Mouse (Mus musculus): ENCODE measurements around the gene Ccr1.
A peak's percentile ranks its signal among the peaks of the same experiment; 100 is the strongest.
"Not testable (repeated sequence)": the region's sequence is repeated elsewhere in the genome, so short reads cannot be mapped to it uniquely, and the experiment has no call there.

Ccr1 gene

DNA sequence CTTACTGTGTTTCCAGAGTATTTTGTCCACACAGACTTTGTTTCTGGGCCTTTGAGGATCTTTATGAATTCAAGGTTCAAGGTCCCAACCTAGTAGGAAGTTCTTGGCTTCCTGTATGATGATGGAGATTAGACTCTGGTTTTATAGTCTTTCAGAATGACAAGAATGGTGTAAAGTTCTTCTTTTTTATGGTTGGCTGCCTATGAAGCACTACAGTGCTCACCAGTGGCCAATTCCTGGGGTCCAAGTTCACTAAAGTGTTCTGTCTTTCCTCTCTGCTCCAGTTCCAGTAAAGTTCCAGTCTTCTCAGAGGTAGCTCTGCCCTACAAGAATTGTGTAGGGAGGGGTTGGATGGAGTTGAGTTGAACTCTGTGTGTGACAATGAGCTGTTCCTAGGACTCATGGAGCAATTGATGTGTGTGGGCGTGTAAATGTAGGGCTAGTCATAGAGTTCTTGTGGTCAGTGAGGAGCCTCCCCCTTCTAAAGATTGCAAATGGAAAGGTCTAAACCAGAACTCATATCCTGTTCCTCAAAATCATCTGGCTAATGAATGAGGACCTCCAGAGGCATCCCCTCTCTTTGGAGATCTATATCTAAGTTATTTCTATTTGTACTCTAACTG, at the start of gene Ccr1:
Ccr1 (minus strand) TSS at position 403 of the 623 bp plus-strand sequence.
- peak; percentile 32 for DNase-seq (ENCODE audit: low read depth, low spot score)

DNA sequence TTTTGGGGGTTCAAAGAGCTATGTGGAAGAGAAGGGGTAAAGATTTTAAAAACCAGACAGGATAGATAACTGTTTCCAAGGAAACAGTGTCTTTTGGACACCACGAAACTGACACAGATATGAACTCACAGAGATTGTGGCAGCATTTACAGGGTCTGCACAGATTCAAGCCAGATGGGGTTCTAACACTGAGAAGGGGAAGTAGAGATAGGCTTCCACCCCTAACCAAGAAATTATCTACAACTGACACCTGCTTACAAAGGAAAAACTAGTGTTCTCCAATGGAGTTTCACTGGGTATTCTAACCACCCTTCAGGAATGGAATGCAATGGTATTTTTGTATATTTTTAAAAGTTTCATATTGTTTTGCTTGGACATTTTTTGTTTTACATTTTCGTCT, 47.6 kb upstream of the Ccr1 start:
- no peak for DNase-seq (ENCODE audit: low read depth, low spot score)

DNA sequence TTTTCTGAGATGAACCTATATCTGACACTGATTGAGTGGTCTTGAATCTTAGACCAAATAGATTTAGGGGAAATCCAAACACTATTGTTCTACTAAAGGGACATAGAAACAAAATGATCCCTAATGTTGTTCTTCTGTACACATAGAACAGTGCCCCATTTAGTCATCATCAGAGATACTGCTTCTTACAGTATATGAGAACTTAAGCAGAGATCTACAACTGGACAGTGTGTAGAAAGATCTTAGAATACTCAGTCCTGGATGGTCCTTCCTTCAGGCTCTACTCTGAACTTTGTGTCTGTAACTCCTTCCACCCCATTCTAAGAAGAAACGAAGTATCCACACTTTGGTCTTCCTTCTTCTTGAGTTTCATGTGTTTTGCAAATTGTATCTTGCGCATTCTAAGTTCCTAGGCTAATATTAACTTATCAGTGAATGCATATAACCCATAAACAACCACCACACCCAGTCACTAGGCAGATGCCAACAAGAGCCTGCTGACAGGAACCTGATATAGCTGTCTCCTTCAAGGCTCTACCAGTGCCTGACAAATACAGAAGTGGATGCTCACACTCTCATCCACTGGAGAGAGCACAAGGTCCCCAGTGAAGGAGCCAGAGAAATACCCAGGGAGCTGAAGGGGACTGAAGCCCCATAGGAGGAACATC, 46.6 kb upstream of the Ccr1 start:
- DNase-seq (ENCODE audit: low read depth, low spot score): no peak

DNA sequence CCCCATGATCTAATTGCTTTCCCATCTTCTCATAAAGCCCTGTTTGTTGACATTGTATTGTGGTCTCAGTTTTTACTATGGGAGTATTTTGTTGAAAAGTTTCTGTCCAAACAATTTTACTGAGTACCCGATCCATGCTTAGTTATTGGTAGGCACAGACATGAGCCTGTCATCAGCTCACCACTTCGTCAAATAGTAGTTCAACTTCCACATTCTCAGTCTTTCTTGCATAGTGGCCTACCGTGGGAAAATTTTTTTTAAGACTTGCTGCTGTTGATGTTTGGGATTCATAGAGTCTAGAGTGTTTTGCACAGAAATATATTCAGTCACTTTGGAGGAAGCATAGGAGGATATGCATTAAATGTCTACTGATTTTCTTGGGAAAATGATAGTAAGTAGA, 44.8 kb upstream of the Ccr1 start:
- no peak for DNase-seq (ENCODE audit: low read depth, low spot score)

DNA sequence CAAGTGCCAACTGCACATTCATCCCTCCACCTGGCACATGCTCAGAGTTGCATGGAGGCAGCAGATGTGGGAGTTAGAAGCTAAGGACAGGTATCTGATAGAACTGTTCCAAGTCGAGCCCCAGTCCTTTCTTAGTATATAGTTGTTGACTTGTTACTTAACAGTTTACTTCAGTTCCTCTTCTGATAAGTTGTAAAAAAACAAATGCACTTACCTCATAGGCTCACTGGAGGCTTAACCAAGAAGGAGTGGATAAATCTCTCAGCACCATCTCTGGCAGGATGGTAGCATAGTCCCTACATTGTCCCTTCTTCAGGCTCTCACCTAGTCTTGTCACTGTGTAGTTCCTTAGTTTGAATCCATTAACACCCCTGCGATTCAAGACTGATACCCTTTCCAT, 44.2 kb upstream of the Ccr1 start:
- DNase-seq (ENCODE audit: low read depth, low spot score): no peak

DNA sequence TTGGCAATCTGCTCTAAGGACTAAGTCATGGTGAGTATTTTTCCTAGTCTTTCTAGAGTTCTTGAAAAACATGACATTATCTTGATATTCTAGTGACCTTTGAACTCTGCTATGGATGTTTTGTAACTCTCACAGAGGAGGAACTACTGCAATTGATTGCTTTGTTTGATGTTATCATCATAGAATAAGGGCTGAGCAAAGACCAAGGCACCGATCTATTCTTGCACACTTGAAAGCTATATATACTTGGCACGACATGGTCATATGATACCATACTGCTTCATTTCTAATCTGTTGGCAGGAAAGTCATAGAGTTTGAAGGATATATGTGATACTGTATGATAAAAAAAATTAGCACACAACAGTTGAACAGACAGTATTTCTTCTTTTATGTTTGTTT, 31.3 kb upstream of the Ccr1 start:
- DNase-seq (ENCODE audit: low read depth, low spot score): no peak

DNA sequence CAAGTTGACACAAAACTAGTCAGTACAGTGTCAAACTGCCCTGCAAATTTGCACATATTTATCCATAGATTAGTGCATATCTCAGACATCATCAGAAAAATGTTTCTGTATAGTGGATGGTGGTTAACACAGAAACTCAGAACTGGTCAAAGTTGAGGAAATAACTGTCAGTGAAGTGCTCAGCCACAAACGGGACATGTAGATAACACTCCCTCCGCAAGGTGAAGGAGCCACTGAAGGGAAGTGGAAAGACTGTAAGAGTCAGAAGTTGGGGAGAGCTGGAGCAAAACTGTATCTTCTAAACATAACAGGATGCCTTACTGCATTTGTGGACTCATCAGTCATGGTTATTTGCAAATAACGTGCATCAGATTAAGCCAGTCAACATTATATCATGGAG, 29.2 kb upstream of the Ccr1 start:
- no peak for DNase-seq (ENCODE audit: low read depth, low spot score)

DNA sequence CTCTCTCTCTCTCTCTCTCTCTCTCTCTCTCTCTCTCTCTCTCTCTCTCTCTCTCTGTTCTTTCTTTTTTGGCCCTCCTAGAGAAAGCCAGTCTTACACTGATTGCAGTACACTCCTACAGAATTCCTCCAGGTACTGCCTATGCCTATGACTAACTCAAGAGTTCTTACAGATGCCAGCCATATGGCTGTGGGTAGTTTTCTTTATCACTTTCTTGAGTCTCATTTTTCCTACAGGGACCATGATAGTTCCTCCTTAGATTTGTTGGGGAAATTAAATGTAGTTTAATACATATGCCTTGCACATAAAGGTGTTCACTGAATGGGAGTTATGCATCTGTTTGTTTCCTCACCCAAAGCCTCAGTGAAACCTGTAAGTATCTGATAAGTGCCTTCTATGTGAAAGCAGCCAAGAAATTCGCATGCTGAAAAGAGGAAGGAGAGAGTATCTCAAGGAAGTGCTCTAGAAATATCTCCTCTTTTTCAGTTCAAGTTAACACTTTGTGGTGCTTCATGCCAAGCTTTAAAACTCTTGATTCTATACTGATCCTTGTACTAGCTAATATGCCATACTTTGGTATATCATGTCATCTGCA, 22.9 kb upstream of the Ccr1 start:
- peak; percentile 18 for DNase-seq (ENCODE audit: low read depth, low spot score)

DNA sequence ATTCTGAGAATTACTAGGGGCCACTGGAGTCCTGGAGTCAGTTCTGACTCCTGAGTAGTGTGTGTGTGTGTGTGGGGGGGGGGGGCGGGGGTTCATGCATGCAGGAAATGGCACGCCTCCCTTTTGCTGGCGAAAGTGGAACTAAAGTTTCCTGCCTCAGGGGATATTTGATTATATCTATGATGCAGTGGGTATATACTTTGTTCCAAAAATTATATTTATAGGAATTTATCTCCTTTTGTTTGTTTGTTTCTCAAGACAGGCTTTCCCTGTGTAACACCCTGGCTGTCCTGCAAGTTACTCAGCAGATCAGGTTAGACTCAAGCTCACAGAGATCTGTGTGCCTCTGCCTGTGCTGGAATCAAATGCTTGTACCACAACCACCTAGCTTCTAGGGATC, 21.2 kb upstream of the Ccr1 start:
- no peak for DNase-seq (ENCODE audit: low read depth, low spot score)

DNA sequence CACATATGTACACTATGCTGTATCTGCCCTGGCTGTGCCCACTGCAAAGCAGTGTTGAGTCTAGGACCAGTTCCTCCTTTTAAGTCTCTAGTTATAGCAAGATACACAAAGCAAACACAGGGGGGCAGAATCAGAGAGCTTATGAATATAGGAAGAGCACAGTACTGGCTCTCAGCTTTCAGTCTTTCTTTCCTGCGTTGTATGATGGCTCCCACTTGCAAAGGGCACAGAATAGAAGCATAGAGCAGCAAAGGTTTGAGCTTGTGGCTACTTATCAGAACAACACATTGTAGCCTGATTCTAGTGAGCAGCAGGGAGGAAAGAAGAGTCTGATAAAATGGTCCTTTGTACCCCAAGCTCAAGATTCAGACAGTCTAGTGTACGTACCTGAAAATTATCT, 17.7 kb upstream of the Ccr1 start:
- peak; percentile 67 for DNase-seq (ENCODE audit: low read depth, low spot score)

DNA sequence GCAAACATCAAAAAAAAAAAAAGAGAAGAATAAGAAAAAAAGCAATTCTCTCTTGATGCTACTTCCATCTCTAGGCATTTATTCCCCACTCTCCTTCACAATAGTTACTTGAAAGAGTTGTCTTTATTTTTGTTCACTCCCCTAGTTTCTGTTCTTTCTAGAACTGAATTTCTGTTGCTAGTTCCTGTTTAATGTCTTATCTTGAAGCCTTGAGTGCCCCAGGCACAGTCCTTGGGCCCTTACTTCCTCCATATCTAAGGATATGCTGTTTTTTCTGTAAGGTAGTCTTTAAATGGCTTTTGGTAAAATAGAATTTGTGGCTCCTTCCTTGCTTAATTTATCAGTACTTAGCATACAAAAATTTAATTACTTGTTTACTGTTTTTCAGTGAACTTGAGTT, 16.5 kb upstream of the Ccr1 start:
- DNase-seq (ENCODE audit: low read depth, low spot score): peak; percentile 16

DNA sequence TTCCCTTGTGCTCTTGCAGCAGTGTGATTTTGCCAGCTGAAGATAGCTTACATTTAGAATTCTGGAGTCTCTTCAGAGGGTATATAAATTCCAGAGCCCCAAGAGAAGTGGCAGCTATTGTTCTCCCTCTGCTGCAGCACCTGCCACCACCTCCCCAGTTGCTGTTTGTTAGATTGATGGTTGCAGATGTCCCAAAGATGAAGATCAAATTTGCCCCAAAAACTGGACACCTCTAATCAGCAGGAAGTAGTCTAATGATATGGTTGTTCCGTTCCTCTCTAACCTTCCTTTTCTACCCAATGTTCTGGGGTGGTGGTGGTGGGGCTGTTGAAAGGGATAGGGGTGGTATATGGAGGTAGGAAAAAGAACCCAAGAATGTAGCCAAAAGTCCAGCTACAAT, 14.2 kb upstream of the Ccr1 start:
- DNase-seq (ENCODE audit: low read depth, low spot score): no peak

DNA sequence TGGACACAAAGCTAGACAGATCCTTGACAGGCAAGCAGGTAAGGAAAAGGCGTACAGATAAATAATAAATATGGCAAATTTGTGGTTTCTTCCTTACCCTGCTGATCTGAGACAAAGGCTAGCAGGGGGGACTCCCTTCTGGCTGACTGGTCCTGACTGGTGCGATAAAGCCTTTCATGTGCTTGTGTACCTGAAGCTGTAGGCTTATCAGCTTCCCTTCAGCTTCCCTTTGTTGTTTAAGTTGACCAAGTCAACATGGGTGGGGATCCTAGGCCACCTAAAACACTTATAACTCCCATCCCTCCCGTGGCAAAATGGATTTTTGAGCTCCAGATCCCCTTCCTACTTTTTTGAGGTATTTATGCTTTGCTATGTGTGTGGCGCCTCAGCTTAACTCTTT, 13.4 kb upstream of the Ccr1 start:
- DNase-seq (ENCODE audit: low read depth, low spot score): no peak

DNA sequence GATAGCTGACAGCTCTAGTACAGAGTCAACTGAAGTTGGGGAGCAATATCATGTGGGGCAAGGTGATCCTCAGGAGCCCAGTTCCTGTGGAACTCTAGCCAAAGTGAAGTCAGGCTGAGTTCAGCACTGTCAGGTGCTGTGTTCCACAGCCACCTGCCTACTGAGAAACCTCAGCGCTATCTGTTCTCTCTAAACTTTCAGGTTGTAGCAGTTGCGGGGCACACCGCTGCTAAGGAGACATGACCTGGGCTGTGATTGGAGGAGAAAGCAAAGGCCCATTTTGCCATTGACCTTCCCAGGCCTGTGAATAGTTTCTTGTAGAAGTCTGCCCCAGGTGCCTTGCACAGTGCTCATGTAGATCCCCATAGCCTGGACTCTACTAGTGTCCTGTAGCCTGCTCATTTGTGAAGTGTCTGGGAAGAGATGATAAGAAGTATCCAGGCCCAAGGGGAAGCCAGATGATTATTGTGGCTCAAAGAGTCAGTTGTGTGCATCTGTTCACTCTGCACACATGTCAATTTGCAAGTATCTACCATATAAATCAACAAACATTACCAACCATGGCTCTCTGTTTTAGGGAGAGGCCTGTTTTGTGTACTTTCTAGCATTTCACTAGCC, 12.5 kb upstream of the Ccr1 start:
- DNase-seq (ENCODE audit: low read depth, low spot score): not testable (repeated sequence)

DNA sequence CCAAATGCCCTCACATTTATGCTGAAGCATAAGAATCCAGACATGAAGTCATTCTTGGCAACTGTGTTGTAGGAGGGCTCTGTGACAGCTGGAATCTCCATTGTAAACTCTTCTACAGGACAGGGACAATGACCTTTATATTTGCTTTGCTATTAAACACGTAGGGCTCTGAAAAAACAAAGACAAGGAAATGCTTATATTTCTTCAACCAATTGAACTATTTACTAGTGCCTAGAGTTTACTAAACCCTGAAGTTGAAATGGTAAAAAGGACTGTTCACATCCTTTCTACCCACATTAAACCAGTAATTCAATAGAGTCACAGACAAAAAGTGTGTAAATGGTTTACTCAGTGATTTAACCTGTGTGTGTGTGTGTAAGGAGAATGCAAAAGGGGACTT, 9.8 kb upstream of the Ccr1 start, which contains the start of gene Ccr1l1:
Ccr1l1 (minus strand) TSS at position 101 of the 400 bp plus-strand sequence.
- no peak for DNase-seq (ENCODE audit: low read depth, low spot score)

DNA sequence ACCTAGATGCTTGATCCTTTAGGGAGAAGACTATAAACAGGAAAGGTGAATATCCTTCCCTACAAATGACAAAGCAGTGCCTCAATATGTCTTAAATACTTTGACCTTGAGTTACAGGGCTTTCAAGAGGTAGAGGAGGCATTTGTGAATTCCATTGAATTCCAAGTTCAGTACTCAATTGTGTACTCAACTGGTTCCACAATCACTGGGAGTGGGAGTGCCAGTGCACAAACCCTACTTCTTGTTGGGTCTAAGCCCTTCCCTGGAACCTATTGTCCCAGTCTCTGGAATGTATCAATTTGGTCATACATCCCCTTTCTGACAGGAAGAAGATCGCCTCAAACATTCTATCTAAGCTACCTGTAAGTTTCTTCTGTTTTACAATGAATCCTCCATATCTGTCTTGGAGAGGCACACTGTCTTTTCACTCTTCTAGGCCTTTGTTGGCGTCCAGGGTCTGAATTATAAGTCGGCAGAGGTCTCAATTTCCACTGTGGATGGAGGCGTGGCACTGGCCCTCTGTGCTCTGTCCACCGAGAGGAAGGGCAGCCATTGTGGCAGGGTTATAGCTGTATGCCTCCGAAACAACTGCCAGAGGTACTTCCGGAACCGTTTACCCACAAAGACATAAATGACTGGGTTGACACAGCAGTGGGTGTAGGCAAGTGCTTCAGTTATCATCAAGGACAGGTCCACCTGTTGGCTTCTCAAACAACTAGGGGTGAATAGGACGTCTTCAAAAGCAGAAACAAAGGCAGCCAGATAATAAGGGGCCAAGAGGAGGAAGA, 8.6 kb upstream of the Ccr1 start:
- DNase-seq (ENCODE audit: low read depth, low spot score): no peak

DNA sequence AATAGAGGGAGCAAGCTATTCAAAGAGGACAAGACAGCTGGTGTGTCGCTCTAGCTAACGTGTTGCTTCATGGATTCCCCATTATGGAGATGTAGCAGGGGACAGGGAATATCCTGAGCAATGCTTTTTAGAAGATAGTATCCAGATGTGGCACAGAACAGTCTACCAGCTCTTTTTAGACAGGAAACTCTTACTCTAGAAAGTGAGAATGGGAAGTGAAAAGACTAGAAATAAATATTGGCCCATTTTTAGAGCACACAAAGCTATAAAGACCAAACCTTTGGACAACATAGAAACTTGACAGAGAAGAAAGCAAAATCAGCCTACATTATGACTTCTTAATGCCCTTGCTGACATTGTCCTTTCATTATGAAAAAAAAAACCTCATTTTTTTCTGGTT, 7.1 kb upstream of the Ccr1 start:
- DNase-seq (ENCODE audit: low read depth, low spot score): no peak

DNA sequence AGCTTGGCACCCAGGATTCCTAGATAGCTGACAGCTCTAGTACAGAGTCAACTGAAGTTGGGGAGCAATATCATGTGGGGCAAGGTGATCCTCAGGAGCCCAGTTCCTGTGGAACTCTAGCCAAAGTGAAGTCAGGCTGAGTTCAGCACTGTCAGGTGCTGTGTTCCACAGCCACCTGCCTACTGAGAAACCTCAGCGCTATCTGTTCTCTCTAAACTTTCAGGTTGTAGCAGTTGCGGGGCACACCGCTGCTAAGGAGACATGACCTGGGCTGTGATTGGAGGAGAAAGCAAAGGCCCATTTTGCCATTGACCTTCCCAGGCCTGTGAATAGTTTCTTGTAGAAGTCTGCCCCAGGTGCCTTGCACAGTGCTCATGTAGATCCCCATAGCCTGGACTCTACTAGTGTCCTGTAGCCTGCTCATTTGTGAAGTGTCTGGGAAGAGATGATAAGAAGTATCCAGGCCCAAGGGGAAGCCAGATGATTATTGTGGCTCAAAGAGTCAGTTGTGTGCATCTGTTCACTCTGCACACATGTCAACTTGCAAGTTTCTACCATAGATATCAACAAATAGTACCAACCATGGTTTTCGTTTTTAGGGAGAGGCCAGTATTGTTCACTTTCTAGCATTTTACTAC, 1.5 kb downstream of the Ccr1 start:
- DNase-seq (ENCODE audit: low read depth, low spot score): not testable (repeated sequence)

DNA sequence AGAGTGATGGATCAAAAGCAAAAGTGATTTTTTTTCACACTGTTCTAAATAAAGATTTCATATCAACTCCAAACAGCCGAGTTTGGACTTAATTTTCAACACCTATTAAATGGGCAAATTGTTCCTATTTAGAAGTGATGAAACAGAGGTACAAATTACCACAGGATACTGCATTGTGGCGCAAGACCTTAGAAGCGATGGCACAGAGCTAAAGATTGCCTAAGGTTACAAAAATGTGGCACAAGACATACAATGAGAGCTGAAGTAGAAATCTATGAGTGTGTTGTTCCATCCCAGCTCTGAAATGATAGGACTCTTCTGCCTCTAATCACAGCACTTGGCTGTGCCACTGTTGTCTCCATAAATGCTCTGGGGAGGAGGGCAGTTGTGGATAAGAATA, 3.7 kb downstream of the Ccr1 start:
- no peak for DNase-seq (ENCODE audit: low read depth, low spot score)

DNA sequence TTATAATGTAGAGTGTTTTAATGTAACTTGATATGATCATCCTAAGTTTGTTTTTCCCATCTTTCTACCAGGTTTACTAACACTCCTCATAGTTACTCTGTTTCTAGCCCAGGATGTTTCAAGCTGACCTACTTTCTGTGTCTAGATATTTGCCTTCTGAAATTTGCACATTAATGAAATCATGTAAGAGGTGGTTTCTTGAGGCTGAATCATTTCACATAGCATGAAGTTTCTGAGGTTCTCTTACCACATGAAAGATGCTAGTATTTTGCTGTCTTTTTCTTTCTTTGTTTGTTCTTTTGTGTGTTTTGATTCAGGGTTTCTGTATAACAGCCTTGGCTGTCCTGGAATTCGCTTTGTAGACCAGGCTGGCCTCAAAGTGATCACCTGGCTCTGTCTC, 8.3 kb downstream of the Ccr1 start:
- no peak for DNase-seq (ENCODE audit: low read depth, low spot score)

DNA sequence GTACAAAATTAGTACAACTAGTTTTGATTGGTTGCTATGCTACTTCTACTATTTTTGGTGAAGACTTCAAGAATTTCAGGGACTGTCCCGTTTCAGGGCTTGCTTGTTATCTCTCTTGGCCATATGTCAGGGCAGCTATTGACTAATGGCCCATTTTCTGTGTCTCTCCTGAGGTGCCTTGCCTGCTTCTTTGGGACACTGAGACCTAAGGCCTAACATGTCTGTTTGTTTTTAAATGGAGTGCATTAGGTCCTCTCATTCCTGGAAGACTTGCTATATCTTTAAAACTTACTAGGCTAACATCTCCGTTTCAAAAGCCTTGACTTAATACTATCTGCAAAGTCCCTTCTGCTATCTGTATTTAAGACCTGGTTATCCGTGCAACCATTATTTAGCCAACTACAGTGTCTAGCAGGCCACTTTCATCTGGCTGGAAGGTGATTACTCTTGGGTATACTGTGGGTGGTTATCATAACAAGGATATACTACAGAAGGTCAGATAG, 10.5 kb downstream of the Ccr1 start:
- DNase-seq (ENCODE audit: low read depth, low spot score): peak; percentile 25
